21 mouse cellular contexts compared by ENCODE assay signal in the genomic region with DNA sequence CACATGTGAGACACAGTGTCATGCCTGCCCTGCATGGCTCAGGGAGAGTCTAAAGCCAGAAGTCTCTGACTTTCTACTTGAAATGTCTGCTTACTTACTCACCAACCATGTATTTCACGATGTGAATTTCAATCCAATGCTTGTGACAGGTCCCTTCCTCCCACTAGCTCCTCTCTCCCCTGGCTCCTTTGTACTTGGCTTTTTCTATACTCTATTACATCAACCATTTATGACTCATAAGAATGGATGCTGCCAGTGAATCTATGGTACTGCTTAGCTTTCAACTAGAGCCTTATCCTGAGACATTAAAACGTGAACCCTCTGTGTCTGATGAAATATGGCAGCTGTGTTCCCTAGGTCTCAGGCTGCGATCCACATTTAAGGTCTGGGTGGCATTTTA. TPM values are rescaled to one million over a fixed set of nuclear protein-coding genes. Genes with fewer than 3 reads are reported as not detected.
DNase-seq lines count a peak whose midpoint lies in the region; ATAC-seq and TF ChIP-seq lines count a peak whose summit lies in the region.
"Had no signal": no experiment of that assay in that cellular context is flagged by ENCODE, and none has a peak within 500 bp of the region (broad histone marks: within the 10 kb centered on the region; RNA-seq: fewer than 3 reads in every experiment).

No protein-coding gene starts in this region.

- no peak for TF ChIP-seq CTCF in forebrain, postnatal 0 days (IDR thresholded peaks at IDR 0.05; ENCODE audit: low read depth)
- no peak for TF ChIP-seq CTCF in left cerebral cortex, adult 2 months (IDR thresholded peaks at IDR 0.05)
- no peak for TF ChIP-seq CTCF in cortical plate, adult 2 months (IDR thresholded peaks at IDR 0.05; ENCODE audit: extremely low read depth, insufficient read depth, low read length)

- H3K9me3 ChIP-seq in forebrain, postnatal 0 days (ENCODE audit: low read length): no peaks in the 10 kb centered on the region
- no peaks in the 10 kb centered on the region for H3K9me3 ChIP-seq in forebrain, embryonic 11.5 days (ENCODE audit: control insufficient read depth, low read length)
- H3K9me3 ChIP-seq: embryonic facial prominence, embryonic 15.5 days; forebrain, embryonic 12.5 days; heart, embryonic 10.5 days; hindbrain, embryonic 13.5 days had no signal

- intact Hi-C loops in left cerebral cortex, adult 2 months (cut with DNase I): loop anchor here (1.0 kb wide), 1 partner anchor 49 kb away; no protein-coding TSS in a partner anchor

- no peak overlapping the region for H3K9ac ChIP-seq in forebrain, postnatal 0 days
- no peak overlapping the region for H3K9ac ChIP-seq in forebrain, embryonic 11.5 days (ENCODE audit: low read length)
- H3K9ac ChIP-seq: embryonic facial prominence, embryonic 15.5 days; forebrain, embryonic 12.5 days; hindbrain, embryonic 13.5 days had no signal

- peaks cover 28% of the 10 kb centered on the region for H3K36me3 ChIP-seq in forebrain, postnatal 0 days (ENCODE audit: insufficient read depth)
- H3K36me3 ChIP-seq in forebrain, embryonic 11.5 days (ENCODE audit: control insufficient read depth, insufficient read depth, low read length): no peaks in the 10 kb centered on the region; the same call in 1 of the 2 replicates

- no peak overlapping the region for H3K4me3 ChIP-seq in forebrain, postnatal 0 days (ENCODE audit: low read depth, low read length)
- H3K4me3 ChIP-seq in forebrain, embryonic 11.5 days (ENCODE audit: low read depth, low read length): no peak overlapping the region
- no peak overlapping the region for H3K4me3 ChIP-seq in left cerebral cortex, adult 2 months
- no peak overlapping the region for H3K4me3 ChIP-seq in cortical plate, adult 2 months (ENCODE audit: insufficient read depth, low read length)
- H3K4me3 ChIP-seq: embryonic facial prominence, embryonic 15.5 days; forebrain, embryonic 12.5 days; heart, embryonic 10.5 days; hindbrain, embryonic 13.5 days had no signal

- H3K27me3 ChIP-seq in forebrain, postnatal 0 days (ENCODE audit: insufficient read depth, low read length): no peaks in the 10 kb centered on the region
- no peaks in the 10 kb centered on the region for H3K27me3 ChIP-seq in forebrain, embryonic 11.5 days (ENCODE audit: control insufficient read depth, insufficient read depth, low read length)
- H3K27me3 ChIP-seq: embryonic facial prominence, embryonic 15.5 days; forebrain, embryonic 12.5 days; hindbrain, embryonic 13.5 days had no signal

- ATAC-seq in forebrain, postnatal 0 days: peak; percentile 61
- no peak for ATAC-seq in forebrain, embryonic 11.5 days (replicated peaks; ENCODE audit: low FRiP score)
- ATAC-seq: forebrain, embryonic 16.5 days; hindbrain, postnatal 0 days had no signal

- H3K27ac ChIP-seq in forebrain, postnatal 0 days (ENCODE audit: low read depth, low read length): no peak overlapping the region
- H3K27ac ChIP-seq in forebrain, embryonic 11.5 days (ENCODE audit: low read depth, low read length): no peak overlapping the region
- peak overlapping the region; percentile 82 for H3K27ac ChIP-seq in left cerebral cortex, adult 2 months
- H3K27ac ChIP-seq in cortical plate, adult 2 months (ENCODE audit: insufficient read depth, low read length): peak overlapping the region; percentile 91
- H3K27ac ChIP-seq: embryonic facial prominence, embryonic 15.5 days; forebrain, embryonic 12.5 days; heart, embryonic 10.5 days; hindbrain, embryonic 13.5 days; hindbrain, postnatal 0 days had no signal

- no peak for TF ChIP-seq POLR2A in cortical plate, adult 2 months (IDR thresholded peaks at IDR 0.05; ENCODE audit: extremely low read depth, insufficient read depth, low read length)

- H3K4me2 ChIP-seq in forebrain, postnatal 0 days (ENCODE audit: low read depth): no peak overlapping the region
- H3K4me2 ChIP-seq in forebrain, embryonic 11.5 days (ENCODE audit: low read depth, low read length, severe bottlenecking): no peak overlapping the region
- H3K4me2 ChIP-seq: embryonic facial prominence, embryonic 15.5 days; forebrain, embryonic 12.5 days; hindbrain, embryonic 13.5 days had no signal

- no peaks in the 10 kb centered on the region for H3K4me1 ChIP-seq in forebrain, postnatal 0 days (ENCODE audit: insufficient read depth)
- H3K4me1 ChIP-seq in forebrain, embryonic 11.5 days (replicated peaks; ENCODE audit: control insufficient read depth, insufficient read depth, low read length): no peaks in the 10 kb centered on the region
- H3K4me1 ChIP-seq in cortical plate, adult 2 months (ENCODE audit: control insufficient read depth, insufficient read depth, low read length): peaks cover 10% of the 10 kb centered on the region
- H3K4me1 ChIP-seq: embryonic facial prominence, embryonic 15.5 days; forebrain, embryonic 12.5 days; heart, embryonic 10.5 days; hindbrain, embryonic 13.5 days had no signal

- 80% methylated on average over 3 of the region's 3 CpGs for WGBS in forebrain, postnatal 0 days
- 91% methylated on average over 3 of the region's 3 CpGs for WGBS in forebrain, embryonic 11.5 days

- no peak for DNase-seq in forebrain, postnatal 0 days
- DNase-seq in forebrain, embryonic 11.5 days (ENCODE audit: low spot score): no peak
- DNase-seq in left cerebral cortex, adult 2 months (ENCODE audit: extremely low spot score in 1 of 2, low spot score in 2 of 2): no peak
- no peak for DNase-seq in left cerebral cortex, adult 18-20 months (ENCODE audit: low spot score in 2 of 2)
- no peak for DNase-seq in cerebellum, adult 9-11 months
- no peak for DNase-seq in embryo, embryonic 11 days
- DNase-seq: adrenal gland, postnatal 10 days; cerebellum, adult 11-12 months; cerebellum, adult 9-10 months; cerebellum, postnatal 36 days; gastrocnemius, postnatal 36 days; heart, adult 18-20 months; heart, postnatal 14 days had no signal

RNA-seq across cellular contexts. Expression of a gene that starts 52.8 kb away (rescaled TPM):
- 20.6 and 26.5 TPM in 2 replicates for total RNA-seq in forebrain, postnatal 0 days (2014; rRNA removed)
- 11.0 and 15.5 TPM in 2 replicates for polyA plus RNA-seq in forebrain, postnatal 0 days (2015; fragmentation: Nextera tagmentation; extraction: Ambion mirVana)
- polyA plus RNA-seq in forebrain, embryonic 11.5 days (2014; fragmentation: Nextera tagmentation; extraction: Ambion mirVana): 39.0 and 41.5 TPM in 2 replicates
- 10 to 100 TPM; 43.6 to 46.7 TPM for total RNA-seq in left cerebral cortex, adult 2 months (2021)
- 10 to 100 TPM; 36.7 to 42.8 TPM for total RNA-seq in left cerebral cortex, adult 18-20 months (2021)
- polyA plus RNA-seq in cortical plate, adult 2 months (2012; rRNA removed): 30.0 and 33.5 TPM in 2 replicates

RNA-seq across cellular contexts. Expression of a gene that starts 53.0 kb away (rescaled TPM):
- total RNA-seq in forebrain, postnatal 0 days (2014; rRNA removed): 24.4 and 31.0 TPM in 2 replicates
- polyA plus RNA-seq in forebrain, postnatal 0 days (2015; fragmentation: Nextera tagmentation; extraction: Ambion mirVana): 182 and 197 TPM in 2 replicates
- 67.9 and 81.3 TPM in 2 replicates for polyA plus RNA-seq in forebrain, embryonic 11.5 days (2014; fragmentation: Nextera tagmentation; extraction: Ambion mirVana)
- 100 to 1,000 TPM; 248 to 256 TPM for total RNA-seq in left cerebral cortex, adult 2 months (2021)
- total RNA-seq in left cerebral cortex, adult 18-20 months (2021): 100 to 1,000 TPM; 237 to 253 TPM
- 138 and 151 TPM in 2 replicates for polyA plus RNA-seq in cortical plate, adult 2 months (2012; rRNA removed)
- total RNA-seq: hematopoietic stem cell, adult 5-6 weeks had no signal

Comparison
In these comparisons a context has a peak if more than half of its experiments do, and no peak if none do; other contexts are left out.
1. H3K27ac ChIP-seq: peak in left cerebral cortex, adult 2 months (single experiment) and cortical plate, adult 2 months (single experiment); none in forebrain, postnatal 0 days (single experiment) and forebrain, embryonic 11.5 days (single experiment).